ENCODE assay signal across 8 mouse cellular contexts in the genomic region with DNA sequence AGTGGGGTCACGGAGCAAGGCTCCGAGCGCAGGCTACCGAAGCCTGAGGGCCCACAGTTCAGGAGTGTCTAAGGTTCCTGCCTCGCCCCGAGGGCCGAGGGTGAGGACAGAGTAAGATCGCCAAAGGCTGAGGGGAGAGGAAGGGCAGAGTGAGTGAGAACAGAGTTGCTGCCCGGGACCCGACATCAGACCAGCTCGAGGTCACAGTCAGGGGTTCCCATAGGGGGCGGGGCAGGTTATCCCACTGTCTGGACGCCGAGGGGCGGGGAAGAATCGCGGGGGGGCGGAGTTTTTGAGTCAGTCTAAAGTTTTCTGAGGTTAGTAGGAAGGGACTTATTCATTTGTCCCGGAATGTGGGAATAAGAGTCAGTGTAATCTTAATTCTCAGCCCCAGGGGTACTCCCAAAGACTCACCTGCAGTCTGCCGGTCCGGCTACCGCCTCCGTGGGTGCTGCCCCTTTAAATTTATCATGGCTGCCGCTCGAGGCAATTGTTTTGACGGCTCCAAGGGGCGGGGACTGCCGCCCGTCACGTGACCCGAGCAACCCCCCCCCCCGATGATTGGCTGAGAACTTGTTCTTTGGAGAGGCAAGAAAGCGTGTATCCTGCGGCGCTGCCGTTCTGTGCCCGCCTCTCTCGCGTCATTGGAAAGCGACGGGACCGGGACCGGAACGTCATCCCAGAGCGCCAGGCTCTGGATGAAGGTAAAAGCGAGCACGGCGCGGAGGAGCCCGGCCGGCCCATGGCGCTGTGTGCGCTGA. TPM values are rescaled to one million over a fixed set of nuclear protein-coding genes. Genes with fewer than 3 reads are reported as not detected.
DNase-seq lines count a peak whose midpoint lies in the region; ATAC-seq and TF ChIP-seq lines count a peak whose summit lies in the region.

A gene (minus strand): TSS at position 462 of the 761 bp plus-strand sequence.
A gene (plus strand): TSS at position 669 of the 761 bp plus-strand sequence.

- ATAC-seq in common myeloid progenitor, adult 5-6 weeks (replicated peaks; ENCODE audit: low read depth, poor library complexity, severe bottlenecking), result peak; percentile 82
- ATAC-seq in hindbrain, postnatal 0 days, result peak; percentile 75
- peak; percentile 89 for ATAC-seq in megakaryocyte, adult 5-6 weeks (ENCODE audit: poor library complexity, severe bottlenecking)

- H3K4me1 ChIP-seq in hindbrain, postnatal 0 days (ENCODE audit: insufficient read depth, low read length), result peaks cover 10% of the 10 kb centered on the region; the same call in 1 of the 2 replicates

- H3K36me3 ChIP-seq in hindbrain, postnatal 0 days (ENCODE audit: insufficient read depth, low read length), result peaks cover 10% of the 10 kb centered on the region; the same call in 1 of the 2 replicates

- peak within 1 kb of the TSS; percentile 97 for H3K4me2 ChIP-seq in hindbrain, postnatal 0 days (ENCODE audit: low read depth, low read length)

- no peaks in the 10 kb centered on the region for H3K9me3 ChIP-seq in hindbrain, postnatal 0 days (ENCODE audit: low read length)

- H3K27ac ChIP-seq in gastrocnemius, adult 2 months, result peak within 1 kb of the TSS; percentile 99
- H3K27ac ChIP-seq in hindbrain, postnatal 0 days, result peak within 1 kb of the TSS; percentile 85
- peak within 1 kb of the TSS; percentile 95 for H3K27ac ChIP-seq in left cerebral cortex, adult 2 months

- peak within 1 kb of the TSS; percentile 80 for H3K4me3 ChIP-seq in gastrocnemius, adult 2 months
- H3K4me3 ChIP-seq in hindbrain, postnatal 0 days (ENCODE audit: low read length), result peak within 1 kb of the TSS; percentile 59
- H3K4me3 ChIP-seq in left cerebral cortex, adult 2 months, result peak within 1 kb of the TSS; percentile 100

- under 1% methylated on average over 52 of the region's 53 CpGs for WGBS in hindbrain, postnatal 0 days

- peak; percentile 100 for DNase-seq in ZHBTc4 (ENCODE audit: low read depth, low spot score)
- DNase-seq in gastrocnemius, adult 2 months, result peak; percentile 98
- peak; percentile 98 for DNase-seq in hindbrain, postnatal 0 days (ENCODE audit: low spot score)
- DNase-seq in left cerebral cortex, adult 2 months (ENCODE audit: extremely low spot score in 1 of 2, low spot score in 2 of 2), result peak; percentile 98 to 100
- peak; percentile 100 for DNase-seq in right cerebral cortex, adult 2 months (ENCODE audit: low spot score in 2 of 2)
- peak; percentile 99 for DNase-seq in urinary bladder, postnatal 14 days (ENCODE audit: low spot score)

- no peaks in the 10 kb centered on the region for H3K27me3 ChIP-seq in hindbrain, postnatal 0 days (ENCODE audit: insufficient read depth, low read length)

- TF ChIP-seq CTCF in gastrocnemius, adult 2 months (IDR thresholded peaks at IDR 0.05), result no peak
- no peak for TF ChIP-seq CTCF in hindbrain, postnatal 0 days (IDR thresholded peaks at IDR 0.05; ENCODE audit: low read depth)
- TF ChIP-seq CTCF in left cerebral cortex, adult 2 months (IDR thresholded peaks at IDR 0.05), result no peak; the same call in 1 of the 2 replicates

- intact Hi-C loops in gastrocnemius, adult 2 months (cut with DNase I), result loop anchor here (2.0 to 5.0 kb wide), 3 partner anchors 35 to 93 kb away; a partner anchor contains a TSS
- intact Hi-C loops in left cerebral cortex, adult 2 months (cut with DNase I), result loop anchor here (2.0 to 10.0 kb wide), 2 partner anchors 67 to 91 kb away; a partner anchor contains a TSS

- peak within 1 kb of the TSS; percentile 77 for H3K9ac ChIP-seq in hindbrain, postnatal 0 days (replicated peaks; ENCODE audit: low read length)

RNA-seq across cellular contexts. Expression of the first gene that starts in this region (rescaled TPM):
- 6.1 and 6.9 TPM in 2 replicates for total RNA-seq in common myeloid progenitor, adult 5-6 weeks (2017)
- 10 to 100 TPM; 10.9 to 13.1 TPM for total RNA-seq in gastrocnemius, adult 2 months (2021)
- total RNA-seq in hindbrain, postnatal 0 days (2014; rRNA removed), result 25.1 and 32.1 TPM in 2 replicates
- polyA plus RNA-seq in hindbrain, postnatal 0 days (2015; fragmentation: Nextera tagmentation; extraction: Ambion mirVana), result 23.0 and 24.0 TPM in 2 replicates
- total RNA-seq in left cerebral cortex, adult 2 months (2021), result 10 to 100 TPM; 21.9 to 24.4 TPM
- 3.5 and 4.9 TPM in 2 replicates for total RNA-seq in megakaryocyte, adult 5-6 weeks (2015)
- 13.1 and 15.0 TPM in 2 replicates for total RNA-seq in megakaryocyte, adult 5-6 weeks (2017)

RNA-seq across cellular contexts. Expression of the second gene that starts in this region (rescaled TPM):
- 102 and 113 TPM in 2 replicates for total RNA-seq in common myeloid progenitor, adult 5-6 weeks (2017)
- 100 to 1,000 TPM in 1 of 2 experiments, 10 to 100 TPM in 1; 82.7 to 120 TPM for total RNA-seq in gastrocnemius, adult 2 months (2021)
- 55.4 and 67.2 TPM in 2 replicates for total RNA-seq in hindbrain, postnatal 0 days (2014; rRNA removed)
- polyA plus RNA-seq in hindbrain, postnatal 0 days (2015; fragmentation: Nextera tagmentation; extraction: Ambion mirVana), result 90.2 and 95.5 TPM in 2 replicates
- 10 to 100 TPM; 49.1 to 53.2 TPM for total RNA-seq in left cerebral cortex, adult 2 months (2021)
- 46.2 and 67.5 TPM in 2 replicates for total RNA-seq in megakaryocyte, adult 5-6 weeks (2015)
- total RNA-seq in megakaryocyte, adult 5-6 weeks (2017), result 42.7 and 53.9 TPM in 2 replicates

Comparison
In these comparisons a context has a peak if more than half of its experiments do, and no peak if none do; other contexts are left out.
1. Peak in every context shown above with its lines: DNase-seq, ATAC-seq, H3K4me3 ChIP-seq and H3K27ac ChIP-seq.